Mouse (Mus musculus): ENCODE results near the gene Slc17a3. TPM values are rescaled to one million over a fixed set of nuclear protein-coding genes. Genes with fewer than 3 reads are reported as not detected.

Gene Slc17a3
- polyA plus RNA-seq, 1 experiment, result not detected

DNA sequence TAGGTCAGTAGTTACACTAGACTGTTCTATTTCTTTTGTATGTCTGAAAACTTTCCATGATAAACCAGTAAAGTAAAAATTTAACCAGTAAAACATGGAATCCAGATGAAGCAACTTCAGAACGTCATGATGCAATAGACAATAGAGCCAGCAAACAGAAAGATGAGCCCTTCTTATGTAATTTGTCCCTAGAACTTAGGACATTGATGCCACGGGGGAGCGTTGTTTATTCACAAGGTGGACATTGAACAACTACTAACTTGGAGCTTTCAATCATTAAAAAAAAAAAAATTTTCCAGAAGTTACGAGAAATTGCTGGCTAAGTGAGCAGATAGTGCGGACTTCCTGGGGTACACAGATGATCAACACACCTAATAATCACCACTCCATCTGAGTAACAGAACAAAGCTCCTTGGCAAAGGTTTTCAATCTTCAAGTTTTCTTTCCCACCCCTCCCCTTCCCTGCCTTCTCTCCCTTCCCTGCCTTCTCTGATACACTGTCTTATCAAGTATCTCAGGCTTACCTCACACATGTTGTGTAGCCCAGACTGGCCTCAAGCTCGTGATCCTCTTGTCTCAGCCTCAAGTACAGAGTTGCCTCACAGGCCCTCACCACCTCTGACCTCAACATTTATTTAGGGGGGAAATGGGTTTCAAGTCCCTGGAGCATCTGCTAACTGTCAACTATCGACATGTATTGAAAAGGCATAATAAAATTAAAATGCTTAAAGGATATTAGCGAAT is 29.7 kb downstream of the Slc17a3 start:
- Histone ChIP-seq H3K4me1 (ENCODE audit: control insufficient read depth, insufficient read depth, low read length) (no peaks in the 10 kb centered on the region), H3K4me3 (ENCODE audit: insufficient read depth, low read length) (no peak overlapping the region), H3K27ac (ENCODE audit: insufficient read depth, low read length) (no peak overlapping the region)
- TF ChIP-seq POLR2A (IDR thresholded peaks at IDR 0.05; ENCODE audit: low read depth, low read length) (no peak), CTCF (IDR thresholded peaks at IDR 0.05; ENCODE audit: borderline replicate concordance, insufficient read depth, low read length) (no peak)

DNA sequence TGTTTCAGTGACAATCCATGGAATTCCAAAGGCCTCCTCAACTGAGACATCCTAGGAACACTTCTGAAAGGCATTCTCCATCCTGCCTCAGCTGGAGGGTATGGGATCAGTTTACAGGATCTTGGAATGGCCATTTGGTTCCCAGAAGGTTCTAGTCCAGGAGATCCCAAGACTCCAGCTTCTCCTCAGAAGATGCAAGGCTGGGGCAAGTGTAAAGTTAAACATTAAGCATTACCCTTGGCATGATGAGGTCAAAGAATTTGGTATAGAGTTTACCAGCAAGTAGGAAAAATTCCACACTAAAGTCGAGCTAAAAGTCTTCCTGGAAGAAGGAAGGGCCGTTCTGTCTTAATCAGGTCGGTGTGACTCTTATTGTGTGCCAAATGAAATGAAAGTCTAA is 30.8 kb downstream of the Slc17a3 start:
- no peak for TF ChIP-seq POLR2A (IDR thresholded peaks at IDR 0.05; ENCODE audit: low read depth, low read length)
- TF ChIP-seq CTCF (IDR thresholded peaks at IDR 0.05; ENCODE audit: borderline replicate concordance, insufficient read depth, low read length), result no peak
- H3K27ac ChIP-seq (ENCODE audit: insufficient read depth, low read length), result no peak overlapping the region
- no peaks in the 10 kb centered on the region for H3K4me1 ChIP-seq (ENCODE audit: control insufficient read depth, insufficient read depth, low read length)
- no peak overlapping the region for H3K4me3 ChIP-seq (ENCODE audit: insufficient read depth, low read length)

GRCm38 (mm10) chr13:23873141-23873540 is 33.9 kb downstream of the Slc17a3 start:
- H3K4me3 ChIP-seq (ENCODE audit: insufficient read depth, low read length), result no peak overlapping the region
- no peaks in the 10 kb centered on the region for H3K4me1 ChIP-seq (ENCODE audit: control insufficient read depth, insufficient read depth, low read length)
- H3K27ac ChIP-seq (ENCODE audit: insufficient read depth, low read length), result no peak overlapping the region
- TF ChIP-seq CTCF (IDR thresholded peaks at IDR 0.05; ENCODE audit: borderline replicate concordance, insufficient read depth, low read length), result no peak
- TF ChIP-seq POLR2A (IDR thresholded peaks at IDR 0.05; ENCODE audit: low read depth, low read length), result no peak

DNA sequence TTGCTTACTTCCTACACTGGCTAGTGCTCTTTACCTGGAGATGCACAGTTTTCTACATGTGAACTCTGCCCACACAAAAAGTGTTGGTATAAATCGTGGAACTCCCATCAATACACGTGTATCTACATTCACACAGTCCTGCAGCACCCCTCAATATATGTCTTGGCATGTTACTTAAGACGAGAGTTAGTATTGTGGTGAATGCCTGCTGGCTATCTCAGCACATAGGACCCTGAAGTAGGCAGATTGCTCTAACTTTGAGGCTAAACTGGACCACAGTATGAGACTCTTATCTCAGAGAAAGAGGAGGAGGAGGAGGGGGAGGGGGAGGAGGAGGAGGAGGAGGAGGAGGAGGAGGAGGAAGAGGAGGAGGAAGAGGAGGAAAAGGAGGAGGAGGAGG is 39.9 kb downstream of the Slc17a3 start:
- no peak overlapping the region for H3K4me3 ChIP-seq (ENCODE audit: insufficient read depth, low read length)
- H3K4me1 ChIP-seq (ENCODE audit: control insufficient read depth, insufficient read depth, low read length), result no peaks in the 10 kb centered on the region
- no peak overlapping the region for H3K27ac ChIP-seq (ENCODE audit: insufficient read depth, low read length)
- TF ChIP-seq CTCF (IDR thresholded peaks at IDR 0.05; ENCODE audit: borderline replicate concordance, insufficient read depth, low read length) (no peak), POLR2A (IDR thresholded peaks at IDR 0.05; ENCODE audit: low read depth, low read length) (no peak)

DNA sequence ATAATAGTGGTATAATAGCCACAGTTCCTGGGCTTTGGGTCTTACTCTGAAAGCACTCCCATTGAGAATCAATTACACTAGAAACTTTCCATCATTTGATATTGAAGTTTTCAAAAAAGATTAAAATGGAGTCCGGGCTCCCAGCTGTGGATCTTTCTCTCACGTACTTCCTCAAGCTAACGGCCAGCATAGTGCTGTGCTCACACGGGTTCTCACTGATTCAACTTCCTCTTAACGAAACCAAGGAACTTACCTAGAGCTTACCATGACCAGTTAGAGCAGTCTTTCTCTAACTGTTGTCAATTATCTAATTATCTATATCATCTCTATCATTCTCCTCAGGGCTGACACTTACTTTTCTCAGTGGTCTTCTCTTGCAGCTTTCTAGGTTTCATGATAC is 40.4 kb downstream of the Slc17a3 start:
- TF ChIP-seq POLR2A (IDR thresholded peaks at IDR 0.05; ENCODE audit: low read depth, low read length) (no peak), CTCF (IDR thresholded peaks at IDR 0.05; ENCODE audit: borderline replicate concordance, insufficient read depth, low read length) (no peak)
- no peak overlapping the region for H3K4me3 ChIP-seq (ENCODE audit: insufficient read depth, low read length)
- no peak overlapping the region for H3K27ac ChIP-seq (ENCODE audit: insufficient read depth, low read length)
- no peaks in the 10 kb centered on the region for H3K4me1 ChIP-seq (ENCODE audit: control insufficient read depth, insufficient read depth, low read length)

DNA sequence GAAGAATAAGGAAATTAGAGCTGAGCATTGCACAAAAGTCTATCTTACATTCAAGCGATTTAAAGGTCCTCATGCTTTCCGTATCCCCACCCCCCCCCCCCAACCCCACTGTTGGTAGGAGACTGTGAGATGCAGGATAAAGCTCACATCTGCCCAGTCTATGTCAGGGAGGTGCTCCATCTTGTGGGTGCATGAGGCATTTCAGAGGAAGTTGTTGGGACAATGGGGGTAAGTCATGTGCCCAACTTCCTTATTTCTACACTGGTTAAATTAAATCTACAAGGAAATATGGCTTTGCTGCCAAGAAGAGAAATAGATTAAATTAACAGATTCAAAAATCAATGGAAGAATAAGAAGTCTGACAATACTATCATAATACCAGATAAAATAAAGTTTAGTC is 46.3 kb downstream of the Slc17a3 start:
- Histone ChIP-seq H3K4me3 (ENCODE audit: insufficient read depth, low read length) (no peak overlapping the region), H3K27ac (ENCODE audit: insufficient read depth, low read length) (no peak overlapping the region), H3K4me1 (ENCODE audit: control insufficient read depth, insufficient read depth, low read length) (no peaks in the 10 kb centered on the region)
- no peak for TF ChIP-seq POLR2A (IDR thresholded peaks at IDR 0.05; ENCODE audit: low read depth, low read length)
- TF ChIP-seq CTCF (IDR thresholded peaks at IDR 0.05; ENCODE audit: borderline replicate concordance, insufficient read depth, low read length), result peak; percentile 19; the same call in 1 of the 2 replicates

DNA sequence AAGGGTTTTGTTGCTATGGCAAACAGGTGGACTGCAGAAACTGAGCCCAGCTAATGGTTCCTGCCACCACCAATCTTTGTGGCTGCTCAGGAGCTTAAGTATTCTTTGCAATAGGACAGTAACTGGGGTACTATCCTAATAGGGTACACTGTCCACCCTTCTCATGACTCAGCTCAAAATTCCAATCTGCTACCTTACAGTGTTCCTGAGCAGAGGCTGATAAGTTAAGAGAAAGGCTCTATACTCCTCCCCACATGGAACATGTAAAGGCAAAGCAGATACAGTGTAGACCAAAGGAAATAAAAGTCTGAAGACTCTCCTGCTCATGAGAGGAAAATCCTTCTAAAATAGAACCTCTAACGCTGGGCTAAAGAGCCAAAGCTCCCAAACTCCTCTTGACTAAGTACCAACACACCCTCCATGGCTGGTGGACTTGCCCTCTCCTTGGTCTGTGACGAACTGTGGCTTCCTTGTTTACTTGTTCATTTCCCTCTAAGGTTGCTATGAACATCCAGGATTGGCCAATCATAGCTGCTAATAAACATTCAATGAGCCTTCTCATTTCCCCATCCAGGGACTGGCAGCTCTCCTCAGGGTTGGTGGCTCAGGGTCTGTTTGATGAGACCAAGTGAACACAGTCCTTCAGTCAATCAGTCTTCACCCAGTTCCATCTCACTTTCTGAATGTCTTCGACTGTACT is 47.9 kb downstream of the Slc17a3 start:
- Histone ChIP-seq H3K27ac (ENCODE audit: insufficient read depth, low read length) (no peak overlapping the region), H3K4me1 (ENCODE audit: control insufficient read depth, insufficient read depth, low read length) (no peaks in the 10 kb centered on the region), H3K4me3 (ENCODE audit: insufficient read depth, low read length) (no peak overlapping the region)
- TF ChIP-seq POLR2A (IDR thresholded peaks at IDR 0.05; ENCODE audit: low read depth, low read length) (no peak), CTCF (IDR thresholded peaks at IDR 0.05; ENCODE audit: borderline replicate concordance, insufficient read depth, low read length) (no peak)

DNA sequence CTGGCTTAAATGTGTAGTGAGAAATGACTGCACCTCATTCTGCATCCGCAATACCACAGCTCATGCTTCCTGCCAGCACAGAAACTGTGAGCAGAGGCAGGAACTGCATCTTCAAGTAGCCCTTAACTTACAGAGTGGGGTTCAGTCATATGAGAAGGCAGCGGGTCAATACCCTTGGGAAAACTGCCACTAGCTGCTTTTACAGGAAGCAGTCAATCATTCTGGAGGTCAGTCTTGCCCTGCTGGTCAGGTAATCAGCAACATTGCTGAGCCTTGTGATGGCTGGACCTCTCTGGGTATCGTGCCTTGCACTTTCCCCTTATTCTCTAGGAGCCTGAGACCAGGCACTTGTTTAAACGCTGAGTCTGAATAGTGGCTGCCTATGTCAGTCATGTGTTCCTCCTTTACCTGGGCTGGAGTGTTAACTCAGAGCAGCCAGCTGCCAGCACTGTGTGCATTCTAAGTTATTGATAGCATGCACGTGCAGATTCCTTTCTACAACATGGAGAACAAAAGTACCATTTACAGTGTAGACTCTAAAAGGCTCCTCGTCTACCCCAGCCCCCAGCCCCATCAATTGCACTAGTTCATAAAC is 49.9 kb downstream of the Slc17a3 start:
- TF ChIP-seq CTCF (IDR thresholded peaks at IDR 0.05; ENCODE audit: borderline replicate concordance, insufficient read depth, low read length), result no peak
- Histone ChIP-seq H3K4me3 (ENCODE audit: insufficient read depth, low read length) (no peak overlapping the region), H3K27ac (ENCODE audit: insufficient read depth, low read length) (no peak overlapping the region), H3K4me1 (ENCODE audit: control insufficient read depth, insufficient read depth, low read length) (no peaks in the 10 kb centered on the region)

GRCm38 (mm10) chr13:23892592-23893268 is 53.5 kb downstream of the Slc17a3 start:
- Histone ChIP-seq H3K4me3 (ENCODE audit: insufficient read depth, low read length) (no peak overlapping the region), H3K4me1 (ENCODE audit: control insufficient read depth, insufficient read depth, low read length) (no peaks in the 10 kb centered on the region), H3K27ac (ENCODE audit: insufficient read depth, low read length) (no peak overlapping the region)
- TF ChIP-seq CTCF (IDR thresholded peaks at IDR 0.05; ENCODE audit: borderline replicate concordance, insufficient read depth, low read length) (no peak), POLR2A (IDR thresholded peaks at IDR 0.05; ENCODE audit: low read depth, low read length) (no peak)
